12 mouse cellular contexts compared by ENCODE assay signal in the genomic region with DNA sequence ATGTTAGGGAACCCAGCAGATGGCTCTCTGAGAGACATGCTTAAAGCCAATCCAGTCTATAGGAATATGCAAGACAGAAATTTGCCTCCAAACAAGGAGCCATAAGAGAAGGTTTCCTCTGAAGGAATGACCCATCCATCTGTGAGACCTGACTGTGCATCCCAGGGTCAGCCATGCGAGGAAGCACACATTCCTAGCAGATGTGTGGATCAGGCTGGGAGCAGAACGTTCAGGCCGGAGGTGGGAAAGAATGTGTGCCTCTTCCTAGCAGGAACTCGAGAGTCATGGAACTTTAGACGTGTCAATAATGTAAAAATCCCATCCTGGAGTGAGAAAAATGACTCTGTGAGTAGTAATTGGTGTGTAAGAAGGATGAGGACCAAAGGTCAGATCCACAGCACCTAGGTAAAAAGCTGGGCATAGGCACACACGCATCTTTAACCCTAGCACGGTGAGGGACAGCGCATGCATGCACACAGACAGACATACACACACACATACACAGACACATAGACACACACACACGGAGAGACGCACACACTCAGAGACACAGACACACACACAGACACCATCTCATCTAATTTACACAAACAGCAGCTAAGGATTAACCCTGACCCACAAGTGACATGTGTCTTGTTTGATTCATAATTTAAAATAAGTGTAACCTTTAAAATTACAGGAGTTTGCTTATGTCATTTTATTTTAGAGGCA.
"Had no signal": no experiment of that assay in that cellular context is flagged by ENCODE, and none has a peak within 500 bp of the region (broad histone marks: within the 10 kb centered on the region; RNA-seq: fewer than 3 reads in every experiment).

No protein-coding gene starts in this region.

- H3K27ac ChIP-seq: limb, embryonic 15.5 days; liver, embryonic 12.5 days; stomach, postnatal 0 days had no signal

- H3K4me2 ChIP-seq: limb, embryonic 15.5 days; liver, embryonic 12.5 days had no signal

- H3K27me3 ChIP-seq: kidney, embryonic 15.5 days; limb, embryonic 15.5 days; liver, embryonic 12.5 days had no signal

- H3K9me3 ChIP-seq: kidney, embryonic 15.5 days; limb, embryonic 15.5 days; liver, embryonic 12.5 days had no signal

- H3K4me1 ChIP-seq: liver, embryonic 12.5 days had no signal

- DNase-seq: kidney, adult 11 months; layer of hippocampus, adult 9-11 months; layer of hippocampus, postnatal 36 days; lung, embryonic 14.5 days; lung, postnatal 10 days; lung, postnatal 4 days; right cerebral cortex, postnatal 14 days; thymus, postnatal 4 days had no signal

- H3K9ac ChIP-seq: kidney, embryonic 15.5 days; limb, embryonic 15.5 days; liver, embryonic 12.5 days; lung, embryonic 14.5 days had no signal

- H3K4me3 ChIP-seq: kidney, embryonic 15.5 days; limb, embryonic 15.5 days; liver, embryonic 12.5 days had no signal

- ATAC-seq: liver, embryonic 12.5 days had no signal

- H3K36me3 ChIP-seq: kidney, embryonic 15.5 days; limb, embryonic 15.5 days; liver, embryonic 12.5 days had no signal
